Mouse (Mus musculus) leukemia stem cell, adult 10-12 weeks (primary cell): Measurements from ENCODE around the gene Vmn2r28. TPM values are rescaled to one million over a fixed set of nuclear protein-coding genes. Genes with fewer than 3 reads are reported as not detected.

Experiments used
- polyA plus RNA-seq: library from polyadenylated mRNA; stranded (reverse); fragments of >175 nt; gene quantifications from 2 replicates; pipeline ENCODE4 v1.2.3, GENCODE M21; 2012; ENCODE audit warnings: low replicate concordance

The Vmn2r28 gene
- polyA plus RNA-seq = not detected in 2 replicates

GRCm38 (mm10) chr7:5493856-5494255 is at the start of gene Vmn2r28:
Gene Vmn2r28 (minus strand): TSS chr7:5493956.

DNA sequence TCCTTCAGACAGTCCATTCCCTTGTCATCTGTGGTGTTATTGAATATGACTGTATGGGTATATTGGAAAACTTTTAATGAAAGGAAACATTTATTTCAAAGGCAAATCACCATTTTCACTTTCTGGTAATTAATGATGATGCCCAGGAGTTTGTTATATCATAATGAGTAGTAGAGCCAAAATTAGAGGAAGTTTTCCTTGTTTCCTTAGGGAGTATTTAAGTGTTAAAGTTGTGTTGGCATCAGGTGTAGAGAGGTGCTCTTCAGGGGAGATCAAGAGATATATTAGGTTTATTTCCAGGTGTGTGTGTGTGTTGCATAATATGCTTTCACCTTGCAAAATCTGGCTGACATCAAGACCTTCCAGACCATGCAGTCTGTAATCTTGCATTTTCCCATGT is 37.1 kb downstream of the Vmn2r28 start, which contains the start of gene Vmn1r59:
TSS of gene Vmn1r59 (minus strand) at position 101 of the 400 bp plus-strand sequence.

Other genes with a start within 250 kb of the Vmn2r28 start
- gene Gm5065, start 143.4 kb downstream of the Vmn2r28 start, polyA plus RNA-seq = not detected in 2 replicates
- not detected in 2 replicates for gene Nlrp2, start 142.9 kb downstream of the Vmn2r28 start, polyA plus RNA-seq
- gene Vmn1r58, start 80.6 kb downstream of the Vmn2r28 start, polyA plus RNA-seq = not detected in 2 replicates
- not detected in 2 replicates for gene Vmn1r59, start 37.2 kb downstream of the Vmn2r28 start, polyA plus RNA-seq
- not detected in 2 replicates for gene Vmn1r60, start 53.4 kb upstream of the Vmn2r28 start, polyA plus RNA-seq
- gene Vmn1r61, start 119.3 kb upstream of the Vmn2r28 start, polyA plus RNA-seq = not detected in 2 replicates
- not detected in 2 replicates for gene Vmn1r62, start 179.7 kb upstream of the Vmn2r28 start, polyA plus RNA-seq